In genomic region chr8:34573007-34573881, GRCm38 (mm10) we compare ENCODE assay signal across 9 mouse cellular contexts.
DNase-seq lines count a peak whose midpoint lies in the region; ATAC-seq and TF ChIP-seq lines count a peak whose summit lies in the region.
"Had no signal": no experiment of that assay in that cellular context is flagged by ENCODE, and none has a peak within 500 bp of the region (broad histone marks: within the 10 kb centered on the region; RNA-seq: fewer than 3 reads in every experiment).

No protein-coding gene starts in this region.

- H3K27me3 ChIP-seq in midbrain, postnatal 0 days (ENCODE audit: insufficient read depth, low read length), result no peaks in the 10 kb centered on the region
- H3K27me3 ChIP-seq: neural tube, embryonic 12.5 days had no signal

- H3K9ac ChIP-seq in midbrain, postnatal 0 days (replicated peaks; ENCODE audit: low read length, poor library complexity, severe bottlenecking), result no peak overlapping the region
- H3K9ac ChIP-seq: neural tube, embryonic 12.5 days had no signal

- no peaks in the 10 kb centered on the region for H3K9me3 ChIP-seq in midbrain, postnatal 0 days (ENCODE audit: low read length)
- H3K9me3 ChIP-seq: neural tube, embryonic 12.5 days had no signal

- ATAC-seq in midbrain, postnatal 0 days (ENCODE audit: low FRiP score), result no peak

- no peak overlapping the region for H3K4me2 ChIP-seq in midbrain, postnatal 0 days (ENCODE audit: low read depth, low read length, poor library complexity, severe bottlenecking)
- H3K4me2 ChIP-seq: neural tube, embryonic 12.5 days had no signal

- TF ChIP-seq CTCF in lung, adult 2 months (IDR thresholded peaks at IDR 0.05; ENCODE audit: insufficient read depth, low read length), result no peak
- no peak for TF ChIP-seq CTCF in midbrain, postnatal 0 days (IDR thresholded peaks at IDR 0.05)

- H3K4me1 ChIP-seq in lung, adult 2 months (ENCODE audit: control insufficient read depth, insufficient read depth, low read length), result no peaks in the 10 kb centered on the region; the same call in 1 of the 2 replicates
- no peaks in the 10 kb centered on the region for H3K4me1 ChIP-seq in midbrain, postnatal 0 days (ENCODE audit: insufficient read depth, low read length)
- H3K4me1 ChIP-seq: neural tube, embryonic 12.5 days had no signal

- TF ChIP-seq POLR2A in lung, adult 2 months (IDR thresholded peaks at IDR 0.05; ENCODE audit: borderline replicate concordance, extremely low read depth, low read depth, low read length), result no peak

- no peaks in the 10 kb centered on the region for H3K36me3 ChIP-seq in midbrain, postnatal 0 days (ENCODE audit: insufficient read depth, low read length)
- H3K36me3 ChIP-seq: neural tube, embryonic 12.5 days had no signal

- H3K4me3 ChIP-seq in lung, adult 2 months (replicated peaks; ENCODE audit: extremely low read depth, low read depth, low read length), result no peak overlapping the region
- no peak overlapping the region for H3K4me3 ChIP-seq in midbrain, postnatal 0 days (ENCODE audit: low read depth, low read length)
- H3K4me3 ChIP-seq: neural tube, embryonic 12.5 days had no signal

- H3K27ac ChIP-seq in midbrain, postnatal 0 days (ENCODE audit: low read depth, low read length), result no peak overlapping the region
- H3K27ac ChIP-seq: neural tube, embryonic 12.5 days had no signal

- DNase-seq in adrenal gland, adult (ENCODE audit: inconsistent age in 2 of 2, low spot score in 1 of 2), result peak; percentile 23 to 82
- DNase-seq in adrenal gland, postnatal 4 days (ENCODE audit: low spot score in 2 of 2), result no peak
- peak; percentile 21 for DNase-seq in R1 (ENCODE audit: low read depth, low spot score)
- peak; percentile 31 for DNase-seq in heart, postnatal 4 days
- peak; percentile 74 for DNase-seq in lung, adult 2 months
- no peak for DNase-seq in B cell, adult 2 months
- no peak for DNase-seq in left cerebral cortex, postnatal 10 days (ENCODE audit: extremely low spot score in 1 of 2, low spot score in 2 of 2)
- no peak for DNase-seq in midbrain, postnatal 0 days (ENCODE audit: low spot score)

- intact Hi-C loops in left cerebral cortex, postnatal 10 days (cut with DNase I), result no loop called here

- WGBS in lung, adult 2 months, result 12% methylated on average over 9 of the region's 9 CpGs
- WGBS in midbrain, postnatal 0 days, result 85% methylated on average over 9 of the region's 9 CpGs

Comparison
In these comparisons a context has a peak if more than half of its experiments do, and no peak if none do; other contexts are left out.
1. DNase-seq: peak in adrenal gland, adult (2 of 2), R1 (single experiment), heart, postnatal 4 days (single experiment) and lung, adult 2 months (single experiment); none in adrenal gland, postnatal 4 days (0 of 2), B cell, adult 2 months (0 of 2), left cerebral cortex, postnatal 10 days (0 of 2) and midbrain, postnatal 0 days (single experiment).